Mouse (Mus musculus): Measurements from ENCODE around the gene Sod3. TPM values are rescaled to one million over a fixed set of nuclear protein-coding genes. Genes with fewer than 3 reads are reported as not detected.

Sod3 gene
- polyA plus RNA-seq, 2 experiments: 2.8 to 4.8 TPM

GRCm38 (mm10) chr5:52339134-52339533 lies 24.5 kb upstream of the Sod3 start:
- H3K9ac ChIP-seq (replicated peaks): no peak overlapping the region
- ATAC-seq (ENCODE audit: insufficient read depth): no peak
- no peak overlapping the region for H3K4me2 ChIP-seq (ENCODE audit: low read depth)
- 67% methylated on average over 2 of the region's 2 CpGs for WGBS (ENCODE audit: insufficient replicate concordance)
- DNase-seq (ENCODE audit: low read depth in 3 of 3, low spot score in 3 of 3): no peak
- no peak overlapping the region for H3K4me3 ChIP-seq (ENCODE audit: insufficient read depth in 1 of 2, low read depth in 2 of 2, low read length in 2 of 2)
- no peak overlapping the region for H3K27ac ChIP-seq
- H3K36me3 ChIP-seq (replicated peaks; ENCODE audit: control insufficient read depth, insufficient read depth, low read depth): no peaks in the 10 kb centered on the region
- H3K9me3 ChIP-seq (ENCODE audit: control insufficient read depth, low read length): no peaks in the 10 kb centered on the region
- no peaks in the 10 kb centered on the region for H3K4me1 ChIP-seq (replicated peaks; ENCODE audit: control insufficient read depth in 2 of 2, insufficient read depth in 2 of 2, low read length in 1 of 2)
- no peaks in the 10 kb centered on the region for H3K27me3 ChIP-seq (ENCODE audit: control insufficient read depth, insufficient read depth, low read length)
- TF ChIP-seq EP300 (IDR thresholded peaks at IDR 0.05; ENCODE audit: low read depth): no peak
- TF ChIP-seq CTCF (IDR thresholded peaks at IDR 0.05; ENCODE audit: low read depth): no peak

GRCm38 (mm10) chr5:52346890-52347289 lies 16.7 kb upstream of the Sod3 start:
- H3K27ac ChIP-seq: no peak overlapping the region
- 48% methylated on average over 2 of the region's 2 CpGs for WGBS (ENCODE audit: insufficient replicate concordance)
- no peak overlapping the region for H3K9ac ChIP-seq (replicated peaks)
- no peak overlapping the region for H3K4me2 ChIP-seq (ENCODE audit: low read depth)
- TF ChIP-seq CTCF (IDR thresholded peaks at IDR 0.05; ENCODE audit: low read depth) (no peak), EP300 (IDR thresholded peaks at IDR 0.05; ENCODE audit: low read depth) (no peak)
- H3K4me1 ChIP-seq (replicated peaks; ENCODE audit: control insufficient read depth in 2 of 2, insufficient read depth in 2 of 2, low read length in 1 of 2): no peaks in the 10 kb centered on the region
- no peak for DNase-seq (ENCODE audit: low read depth in 3 of 3, low spot score in 3 of 3)
- H3K27me3 ChIP-seq (ENCODE audit: control insufficient read depth, insufficient read depth, low read length): no peaks in the 10 kb centered on the region
- ATAC-seq (ENCODE audit: insufficient read depth): no peak
- no peaks in the 10 kb centered on the region for H3K9me3 ChIP-seq (ENCODE audit: control insufficient read depth, low read length)
- H3K4me3 ChIP-seq (ENCODE audit: insufficient read depth in 1 of 2, low read depth in 2 of 2, low read length in 2 of 2): no peak overlapping the region
- no peaks in the 10 kb centered on the region for H3K36me3 ChIP-seq (replicated peaks; ENCODE audit: control insufficient read depth, insufficient read depth, low read depth)

- Histone ChIP-seq H3K4me2 (ENCODE audit: low read depth) (no peak overlapping the region), H3K4me1 (replicated peaks; ENCODE audit: control insufficient read depth in 2 of 2, insufficient read depth in 2 of 2, low read length in 1 of 2) (no peaks in the 10 kb centered on the region; a peak in 1 of 4 replicates), H3K9ac (replicated peaks) (no peak overlapping the region), H3K4me3 (ENCODE audit: insufficient read depth in 1 of 2, low read depth in 2 of 2, low read length in 2 of 2) (no peak overlapping the region), H3K27ac (no peak overlapping the region), H3K27me3 (ENCODE audit: control insufficient read depth, insufficient read depth, low read length) (no peaks in the 10 kb centered on the region), H3K9me3 (ENCODE audit: control insufficient read depth, low read length) (no peaks in the 10 kb centered on the region), H3K36me3 (replicated peaks; ENCODE audit: control insufficient read depth, insufficient read depth, low read depth) (no peaks in the 10 kb centered on the region)
- ATAC-seq (ENCODE audit: insufficient read depth) (no peak), DNase-seq (ENCODE audit: low read depth in 3 of 3, low spot score in 3 of 3) (no peak)
- no peak for TF ChIP-seq CTCF (IDR thresholded peaks at IDR 0.05; ENCODE audit: low read depth)
- no peak for TF ChIP-seq EP300 (IDR thresholded peaks at IDR 0.05; ENCODE audit: low read depth)
- WGBS (ENCODE audit: insufficient replicate concordance): 48% methylated on average over 2 of the region's 2 CpGs
These were observed 13.1 kb upstream of the Sod3 start for GRCm38 (mm10) chr5:52350451-52350850.

DNA sequence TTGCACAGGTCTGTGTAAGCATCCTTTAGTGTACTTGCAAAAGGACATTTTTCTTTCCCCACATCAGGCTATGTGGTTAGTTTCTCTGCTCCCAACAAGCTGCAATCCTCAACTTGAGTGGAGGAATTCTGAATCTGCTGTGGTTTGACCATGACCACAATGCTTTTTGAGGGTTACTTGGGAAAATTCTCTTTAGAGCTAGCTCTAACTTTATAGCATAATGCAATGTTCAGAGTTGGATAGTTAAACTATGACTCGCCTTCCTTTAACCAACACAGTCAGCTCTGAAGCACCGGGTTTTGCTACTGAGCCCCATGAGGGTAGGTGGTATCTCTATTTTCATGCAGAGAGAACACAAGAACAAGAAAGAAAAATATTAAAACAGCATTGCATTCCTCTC lies 12.0 kb upstream of the Sod3 start:
- Histone ChIP-seq H3K36me3 (replicated peaks; ENCODE audit: control insufficient read depth, insufficient read depth, low read depth) (no peaks in the 10 kb centered on the region), H3K9me3 (ENCODE audit: control insufficient read depth, low read length) (no peaks in the 10 kb centered on the region), H3K4me3 (ENCODE audit: insufficient read depth in 1 of 2, low read depth in 2 of 2, low read length in 2 of 2) (no peak overlapping the region), H3K27ac (no peak overlapping the region), H3K27me3 (ENCODE audit: control insufficient read depth, insufficient read depth, low read length) (no peaks in the 10 kb centered on the region), H3K4me1 (replicated peaks; ENCODE audit: control insufficient read depth in 2 of 2, insufficient read depth in 2 of 2, low read length in 1 of 2) (no peaks in the 10 kb centered on the region; a peak in 2 of 4 replicates), H3K4me2 (ENCODE audit: low read depth) (no peak overlapping the region), H3K9ac (replicated peaks) (no peak overlapping the region)
- WGBS (ENCODE audit: insufficient replicate concordance): 71% methylated on average over 2 of the region's 2 CpGs
- ATAC-seq (ENCODE audit: insufficient read depth): no peak
- TF ChIP-seq CTCF (IDR thresholded peaks at IDR 0.05; ENCODE audit: low read depth) (no peak), EP300 (IDR thresholded peaks at IDR 0.05; ENCODE audit: low read depth) (no peak)
- DNase-seq (ENCODE audit: low read depth in 3 of 3, low spot score in 3 of 3): no peak

- ATAC-seq (ENCODE audit: insufficient read depth) (no peak), DNase-seq (ENCODE audit: low read depth in 3 of 3, low spot score in 3 of 3) (no peak)
- H3K9ac ChIP-seq (replicated peaks): no peak overlapping the region
- no peaks in the 10 kb centered on the region for H3K36me3 ChIP-seq (replicated peaks; ENCODE audit: control insufficient read depth, insufficient read depth, low read depth)
- no peak for TF ChIP-seq EP300 (IDR thresholded peaks at IDR 0.05; ENCODE audit: low read depth)
- no peak for TF ChIP-seq CTCF (IDR thresholded peaks at IDR 0.05; ENCODE audit: low read depth)
- H3K27me3 ChIP-seq (ENCODE audit: control insufficient read depth, insufficient read depth, low read length): no peaks in the 10 kb centered on the region
- peaks cover 0 to 6% of the 10 kb centered on the region in 2 experiments; a peak in 3 of 4 replicates for H3K4me1 ChIP-seq (replicated peaks; ENCODE audit: control insufficient read depth in 2 of 2, insufficient read depth in 2 of 2, low read length in 1 of 2)
- 54% methylated on average over 5 of the region's 5 CpGs for WGBS (ENCODE audit: insufficient replicate concordance)
- no peak overlapping the region for H3K4me2 ChIP-seq (ENCODE audit: low read depth)
- H3K4me3 ChIP-seq (ENCODE audit: insufficient read depth in 1 of 2, low read depth in 2 of 2, low read length in 2 of 2): no peak overlapping the region
- no peak overlapping the region for H3K27ac ChIP-seq
- no peaks in the 10 kb centered on the region for H3K9me3 ChIP-seq (ENCODE audit: control insufficient read depth, low read length)
These were observed 10.9 kb upstream of the Sod3 start for GRCm38 (mm10) chr5:52352730-52353129.

Measured in liver, embryonic 14.5 days (tissue).